ENCODE assay signal across 32 mouse cellular contexts in the genomic region with DNA sequence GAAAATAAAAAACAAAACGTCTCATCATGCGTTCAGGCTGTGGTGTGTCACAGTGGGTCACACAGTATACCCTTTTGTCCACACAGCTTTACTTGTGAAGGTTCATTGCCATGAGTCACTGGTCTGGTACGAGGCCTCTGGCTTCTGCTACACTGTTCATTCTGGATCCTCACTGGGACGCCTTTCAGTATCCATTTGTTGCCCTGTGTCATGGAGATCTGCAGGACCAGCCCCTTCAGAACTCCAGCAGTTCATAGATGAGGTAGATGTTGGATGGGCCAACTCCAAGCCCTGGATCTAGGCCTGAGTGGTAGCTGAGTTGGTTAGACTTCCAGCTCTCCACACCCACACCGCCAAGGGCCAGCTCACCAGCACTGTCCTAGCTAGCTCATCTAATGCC. TPM values are rescaled to one million over a fixed set of nuclear protein-coding genes. Genes with fewer than 3 reads are reported as not detected.
A peak's percentile ranks its signal among the peaks of the same experiment; 100 is the strongest.
DNase-seq lines count a peak whose midpoint lies in the region; ATAC-seq and TF ChIP-seq lines count a peak whose summit lies in the region.
"Had no signal": no experiment of that assay in that cellular context is flagged by ENCODE, and none has a peak within 500 bp of the region (broad histone marks: within the 10 kb centered on the region; RNA-seq: fewer than 3 reads in every experiment).

No protein-coding gene starts in this region.

- H3K36me3 ChIP-seq in thymus, adult 2 months (ENCODE audit: control insufficient read depth, insufficient read depth, low read length) = no peaks in the 10 kb centered on the region
- no peaks in the 10 kb centered on the region for H3K36me3 ChIP-seq in forebrain, embryonic 12.5 days (replicated peaks)
- H3K36me3 ChIP-seq: embryonic facial prominence, embryonic 10.5 days; embryonic facial prominence, embryonic 13.5 days; G1E; heart, embryonic 10.5 days; heart, embryonic 13.5 days had no signal

- H3K4me2 ChIP-seq in forebrain, embryonic 12.5 days = no peak overlapping the region
- H3K4me2 ChIP-seq: embryonic facial prominence, embryonic 13.5 days; heart, embryonic 13.5 days; hindbrain, embryonic 14.5 days had no signal

- peak; percentile 12 for DNase-seq in adrenal gland, postnatal 25 days
- DNase-seq in adrenal gland, adult 8-10 months = no peak
- DNase-seq in thymus, adult 2 months = no peak
- no peak for DNase-seq in thymus, postnatal 4 days
- peak; percentile 79 for DNase-seq in Muller cell, postnatal 12 days (ENCODE audit: inconsistent ontology term)
- DNase-seq in lung, postnatal 10 days = no peak
- DNase-seq: cerebellum, adult 11 months; cerebellum, adult 2 months; cerebellum, adult 9-11 months; cerebellum, postnatal 25 days; embryo, embryonic 11 days; forebrain, postnatal 0 days; gastrocnemius, adult 2 months; gastrocnemius, postnatal 14 days; heart, adult 18-20 months; heart, postnatal 14 days; heart, postnatal 4 days; kidney, adult 18-20 months had no signal

- peak overlapping the region; percentile 67 for H3K27ac ChIP-seq in thymus, adult 2 months (ENCODE audit: control insufficient read depth, insufficient read depth, low read length)
- H3K27ac ChIP-seq in forebrain, embryonic 12.5 days = no peak overlapping the region
- H3K27ac ChIP-seq: embryonic facial prominence, embryonic 10.5 days; embryonic facial prominence, embryonic 13.5 days; gastrocnemius, adult 2 months; heart, embryonic 10.5 days; heart, embryonic 13.5 days; hindbrain, embryonic 14.5 days; hindbrain, postnatal 0 days had no signal

- TF ChIP-seq POLR2A in thymus, adult 2 months (IDR thresholded peaks at IDR 0.05; ENCODE audit: control insufficient read depth, extremely low read depth, insufficient read depth, low read length, poor library complexity) = no peak

- TF ChIP-seq CTCF in thymus, adult 2 months (IDR thresholded peaks at IDR 0.05; ENCODE audit: borderline replicate concordance, control insufficient read depth, extremely low read depth, insufficient read depth, low read length, poor library complexity) = no peak

- WGBS in thymus, adult 2 months = 87% methylated on average over 5 of the region's 5 CpGs
- WGBS in forebrain, embryonic 12.5 days = 88% methylated on average over 5 of the region's 5 CpGs

- H3K27me3 ChIP-seq in thymus, adult 2 months (ENCODE audit: control insufficient read depth, insufficient read depth, low read length) = no peaks in the 10 kb centered on the region
- H3K27me3 ChIP-seq in forebrain, embryonic 12.5 days = no peaks in the 10 kb centered on the region
- H3K27me3 ChIP-seq: CH12.LX; embryonic facial prominence, embryonic 13.5 days; heart, embryonic 13.5 days; Patski had no signal

- no peak overlapping the region for H3K9ac ChIP-seq in forebrain, embryonic 12.5 days
- H3K9ac ChIP-seq: embryonic facial prominence, embryonic 13.5 days; forebrain, postnatal 0 days; heart, embryonic 13.5 days; hindbrain, embryonic 14.5 days had no signal

- ATAC-seq in forebrain, embryonic 12.5 days (ENCODE audit: low FRiP score) = no peak
- ATAC-seq: forebrain, embryonic 14.5 days; forebrain, postnatal 0 days; hindbrain, postnatal 0 days; inflammation-experienced regulatory T-cells, adult 6 months; intestine, embryonic 16.5 days; Patski had no signal

- no peak overlapping the region for H3K4me3 ChIP-seq in thymus, adult 2 months (ENCODE audit: control insufficient read depth, insufficient read depth, low read length)
- no peak overlapping the region for H3K4me3 ChIP-seq in forebrain, embryonic 12.5 days (replicated peaks)
- H3K4me3 ChIP-seq: embryonic facial prominence, embryonic 10.5 days; embryonic facial prominence, embryonic 13.5 days; erythroblast, embryonic 14.5 days; gastrocnemius, adult 2 months; heart, embryonic 10.5 days; heart, embryonic 13.5 days had no signal

- peaks cover 19% of the 10 kb centered on the region for H3K4me1 ChIP-seq in thymus, adult 2 months (replicated peaks; ENCODE audit: control insufficient read depth, insufficient read depth, low read length)
- no peaks in the 10 kb centered on the region for H3K4me1 ChIP-seq in forebrain, embryonic 12.5 days

- H3K9me3 ChIP-seq in forebrain, embryonic 12.5 days = no peaks in the 10 kb centered on the region
- H3K9me3 ChIP-seq: embryonic facial prominence, embryonic 10.5 days; embryonic facial prominence, embryonic 13.5 days; G1E; heart, embryonic 10.5 days; heart, embryonic 13.5 days had no signal

RNA-seq across cellular contexts. Expression of gene Plin2, which starts 13.9 kb away (rescaled TPM):
- total RNA-seq in adrenal gland, postnatal 25 days (2021) = 318 and 341 TPM in 2 replicates
- total RNA-seq in adrenal gland, adult 8-10 months (2022) = 100 to 1,000 TPM; 294 to 506 (median 406) TPM
- polyA plus RNA-seq in thymus, adult 2 months (2012; rRNA removed) = 105 and 107 TPM in 2 replicates
- polyA plus RNA-seq in forebrain, embryonic 12.5 days (2016; fragmentation: Nextera tagmentation; extraction: Ambion mirVana) = 44.8 and 46.7 TPM in 2 replicates

Comparison
In these comparisons a context has a peak if more than half of its experiments do, and no peak if none do; other contexts are left out.
1. DNase-seq: peak in adrenal gland, postnatal 25 days (single experiment) and Muller cell, postnatal 12 days (single experiment); none in adrenal gland, adult 8-10 months (single experiment), thymus, adult 2 months (single experiment), thymus, postnatal 4 days (single experiment) and lung, postnatal 10 days (single experiment).